Mouse (Mus musculus): ENCODE data around the gene Hspb2.

The Hspb2 gene

DNA sequence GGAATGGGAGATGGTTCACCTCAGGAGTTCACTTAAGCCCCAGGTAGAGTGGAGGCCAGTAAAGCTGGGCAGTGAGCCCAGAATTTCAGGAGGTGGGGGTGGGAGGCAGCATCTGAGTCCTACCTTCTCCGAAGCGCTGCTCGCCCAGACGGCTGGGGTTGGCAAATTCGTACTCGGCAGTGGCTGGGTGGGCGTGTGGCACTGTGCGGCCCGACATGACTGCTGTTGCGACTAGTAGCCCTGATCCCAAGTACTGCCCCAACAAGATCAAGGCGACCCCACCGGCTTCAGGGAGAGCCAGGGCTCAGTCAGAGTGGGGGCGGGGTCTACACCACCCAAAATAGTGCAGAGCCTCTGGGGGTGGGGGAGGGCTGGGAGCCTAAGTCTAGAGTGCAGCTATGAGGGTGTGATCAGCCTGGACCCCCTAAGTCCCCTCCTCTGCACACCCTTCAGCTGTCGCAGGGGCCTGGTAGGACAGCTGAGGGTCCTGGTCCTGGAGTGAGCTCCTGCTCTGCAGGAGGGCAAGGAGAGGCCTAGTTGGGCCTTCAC lies at the start of gene Hspb2:
TSS of gene Hspb2 (minus strand) at position 301 of the 549 bp plus-strand sequence.
- DNase-seq = peak; percentile 30 to 54

- peak; percentile 41 to 51 for DNase-seq
Measured at GRCm38 (mm10) chr9:50800985-50801384, 48.8 kb upstream of the Hspb2 start.

- DNase-seq = no peak
Measured at GRCm38 (mm10) chr9:50798368-50798767, 46.2 kb upstream of the Hspb2 start.

DNA sequence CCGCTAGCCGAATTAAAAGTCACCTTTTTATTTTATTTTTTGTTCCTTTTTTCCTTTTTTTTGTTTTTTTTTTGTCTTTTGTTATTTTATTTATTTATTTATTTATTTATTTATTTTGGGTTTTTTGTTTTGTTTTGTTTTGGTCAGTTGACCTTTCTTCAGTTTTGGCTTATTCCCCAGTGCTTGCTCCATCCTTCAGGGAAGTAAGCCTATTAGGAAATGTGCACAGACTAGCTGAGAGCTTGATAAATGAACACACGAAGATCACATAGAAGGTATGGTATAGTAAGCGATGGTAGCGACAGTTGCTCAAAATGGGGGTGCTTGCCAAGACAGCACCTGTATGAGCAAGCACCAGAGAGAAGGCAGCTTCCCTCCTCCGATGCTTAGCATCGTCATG lies 45.5 kb upstream of the Hspb2 start:
- DNase-seq = no peak

GRCm38 (mm10) chr9:50796776-50797175 lies 44.6 kb upstream of the Hspb2 start:
- DNase-seq = no peak

GRCm38 (mm10) chr9:50795266-50795665 lies 43.1 kb upstream of the Hspb2 start:
- DNase-seq = no peak

DNA sequence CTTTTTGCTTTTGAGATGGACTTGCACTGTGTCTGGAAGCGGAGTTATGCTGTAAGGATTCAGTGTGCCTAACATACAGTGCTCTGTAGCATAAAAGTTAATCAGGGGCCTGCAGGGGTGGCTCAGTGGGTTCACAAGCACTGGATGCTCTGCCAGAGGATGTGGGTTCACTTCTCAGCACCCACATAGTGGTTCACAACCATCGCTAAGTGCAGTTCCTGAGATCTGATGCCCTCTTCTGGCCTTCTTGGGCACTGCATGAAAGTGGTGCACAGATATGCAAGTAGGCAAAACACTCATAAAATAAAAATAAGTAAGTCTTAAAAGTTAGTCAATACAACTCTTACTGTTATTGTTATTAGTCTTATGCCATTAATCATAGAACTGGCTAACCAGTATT lies 30.0 kb upstream of the Hspb2 start:
- DNase-seq = peak; percentile 63 to 64

DNA sequence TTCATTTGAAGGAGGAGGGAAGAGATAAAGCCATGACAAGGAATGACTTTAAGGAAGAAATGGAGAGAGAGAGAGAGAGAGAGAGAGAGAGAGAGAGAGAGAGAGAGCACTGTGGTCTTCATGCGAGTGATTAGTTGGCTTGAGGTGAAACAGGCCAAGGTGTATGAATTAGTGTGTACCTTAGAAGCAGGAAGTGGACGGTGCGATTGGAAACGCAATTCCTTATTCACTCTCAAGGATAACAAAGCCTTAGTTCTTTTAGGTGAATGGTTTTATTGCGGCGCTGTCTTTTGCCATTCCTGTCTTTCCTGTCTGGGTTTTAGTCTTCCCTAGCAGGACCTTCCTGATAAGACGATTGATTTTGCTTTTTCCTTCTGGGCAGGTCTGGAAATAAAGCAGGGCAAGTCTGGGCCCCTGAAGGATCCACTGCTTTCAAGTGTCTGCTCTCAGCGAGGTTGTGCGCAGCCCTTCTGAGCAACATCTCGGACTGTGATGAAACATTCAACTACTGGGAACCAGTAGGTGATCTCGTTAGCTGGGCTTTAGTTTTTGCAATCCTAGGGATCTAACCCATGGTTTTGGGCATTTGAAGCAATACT lies 24.1 kb upstream of the Hspb2 start:
- DNase-seq = no peak

DNA sequence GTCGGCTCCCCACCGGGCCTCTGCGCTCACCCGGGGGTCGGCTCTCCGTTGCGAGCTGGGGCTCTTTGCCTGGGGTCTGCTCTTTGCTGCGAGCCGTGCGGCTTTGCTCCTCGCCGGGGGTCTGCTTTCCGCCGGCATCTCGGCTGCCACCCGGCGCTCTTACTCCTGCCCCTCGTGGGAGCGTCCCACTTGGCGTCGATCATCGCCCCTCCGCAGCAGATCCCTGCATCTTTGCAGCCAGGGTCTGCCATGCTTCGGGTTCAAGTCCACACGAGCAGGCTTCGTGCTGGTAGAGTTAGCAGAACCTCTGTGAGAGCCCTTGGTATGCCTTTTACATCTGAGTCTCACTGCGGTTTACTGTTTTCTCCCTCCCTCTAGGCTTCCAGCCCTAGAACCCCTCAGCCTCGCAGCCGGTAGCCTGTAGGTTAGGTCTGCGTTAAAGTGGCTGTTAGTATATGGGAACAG lies 23.5 kb upstream of the Hspb2 start:
- DNase-seq = peak; percentile 31 to 47

DNA sequence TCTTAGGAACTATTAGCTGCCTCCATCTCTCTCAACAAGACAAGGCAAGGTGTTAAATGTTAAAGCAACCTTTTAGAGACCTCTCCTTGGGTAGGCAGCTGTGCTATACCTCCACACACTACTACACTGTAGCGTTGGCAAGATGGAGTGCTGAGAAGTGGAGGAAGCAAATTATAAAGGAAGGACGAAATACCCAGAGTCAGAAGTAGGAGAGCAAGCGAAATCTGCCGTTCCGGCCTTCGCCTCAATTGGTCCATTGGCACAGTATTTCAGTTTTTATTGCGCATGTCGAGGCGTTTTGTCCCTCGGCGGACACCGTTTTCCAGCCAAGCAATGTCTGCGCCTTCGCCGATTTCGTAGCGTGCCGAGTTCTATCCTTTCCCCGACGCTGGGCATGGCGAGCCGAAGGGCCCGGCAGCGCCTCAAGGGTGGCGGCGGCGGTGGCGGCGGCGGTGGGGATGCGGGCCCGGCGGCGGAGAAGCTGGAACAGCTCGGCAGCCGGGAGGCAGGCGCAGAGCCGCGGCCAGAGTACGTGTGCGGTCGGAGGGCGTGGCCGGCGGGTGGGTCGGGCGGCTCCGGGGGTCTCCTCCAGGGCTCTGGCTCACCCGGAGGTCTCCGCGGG lies 22.9 kb upstream of the Hspb2 start, which contains the start of the genes Alg9 and 1110032A03Rik:
TSS of gene Alg9 (plus strand) at position 29 of the 622 bp plus-strand sequence.
TSS of gene 1110032A03Rik (minus strand) at position 530 of the 622 bp plus-strand sequence.
- peak; percentile 95 for DNase-seq

DNA sequence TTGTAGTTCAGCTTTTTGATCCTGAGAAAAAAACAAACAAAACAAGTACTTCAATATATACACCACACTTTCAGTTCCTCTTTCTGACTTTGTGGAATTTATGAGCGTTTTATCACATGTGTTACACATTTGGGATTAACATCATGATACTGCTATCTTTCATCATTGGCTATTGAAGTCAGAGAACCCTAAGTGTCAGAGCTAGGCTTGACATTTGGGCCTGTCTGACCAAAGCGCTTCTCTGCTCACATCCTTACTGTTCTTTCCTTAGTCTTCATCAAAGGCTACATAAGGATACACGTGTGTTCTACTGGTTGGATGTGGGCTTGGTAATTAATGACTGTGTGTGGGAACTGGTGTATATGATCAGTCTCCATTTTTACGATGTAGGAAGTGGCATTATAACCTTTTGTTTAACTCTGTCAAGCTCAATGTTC lies 21.9 kb upstream of the Hspb2 start:
- DNase-seq = no peak

DNA sequence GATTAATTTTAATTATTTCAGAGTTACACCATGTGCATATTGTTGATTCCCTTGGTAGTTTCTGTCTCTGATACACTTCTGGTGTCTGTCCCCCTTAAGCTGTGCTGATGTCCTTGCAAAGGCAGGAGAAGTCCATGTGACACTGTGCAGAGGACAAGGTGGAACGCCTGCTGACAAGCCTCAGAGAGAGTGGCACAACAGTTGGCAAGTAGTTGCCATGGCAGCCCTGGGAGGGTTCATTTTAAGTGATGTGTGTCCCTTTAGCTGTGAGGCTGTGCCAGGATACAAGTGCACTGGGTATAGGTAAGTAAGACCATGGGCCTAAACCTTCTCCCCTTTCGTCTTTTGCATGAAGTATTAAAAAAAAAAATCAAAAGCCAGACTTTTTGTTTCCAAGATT lies 17.9 kb upstream of the Hspb2 start:
- no peak for DNase-seq

DNA sequence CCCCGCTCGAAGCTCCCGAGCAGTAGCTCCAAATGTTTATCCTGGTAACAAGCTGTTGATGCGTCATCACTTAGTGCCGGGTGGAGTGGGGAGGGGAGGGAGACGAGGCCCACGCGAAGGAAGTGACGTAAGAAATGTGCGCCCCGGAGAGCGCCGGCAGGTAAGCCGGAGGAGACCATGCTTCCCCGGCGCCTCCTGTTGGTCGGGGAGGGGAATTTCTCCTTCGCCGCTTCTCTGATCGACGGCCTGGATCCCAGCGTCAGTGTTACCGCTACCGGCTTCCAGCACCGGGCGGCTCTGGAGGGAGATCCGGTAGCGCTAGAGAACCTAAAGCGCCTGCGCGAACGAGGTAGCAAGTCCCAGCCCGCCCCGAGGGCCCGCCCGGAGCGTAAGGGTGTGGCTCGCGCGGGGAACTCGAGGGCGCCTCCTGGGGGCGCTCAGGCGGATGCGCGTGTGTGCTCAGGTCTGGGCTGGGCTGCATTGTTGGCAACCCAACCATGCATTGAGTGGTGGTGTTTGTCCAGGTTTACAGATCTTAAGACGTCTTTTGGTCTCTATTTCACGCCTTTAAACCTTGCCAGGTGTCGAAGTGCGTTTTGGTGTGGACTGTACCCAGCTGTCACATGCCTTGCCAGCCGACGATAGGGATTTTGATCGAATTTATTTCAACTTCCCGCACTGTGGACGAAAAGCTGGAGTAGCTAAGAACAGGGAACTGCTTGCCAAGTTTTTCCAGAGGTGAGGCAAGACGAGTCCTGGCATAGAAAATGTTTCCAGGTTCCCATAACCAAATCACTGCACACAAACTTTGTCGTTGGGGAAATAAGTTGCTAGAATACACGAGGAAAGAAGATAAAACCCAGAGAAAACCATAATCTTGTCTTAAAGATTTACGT lies 16.2 kb upstream of the Hspb2 start, which contains the start of gene Fdxacb1:
TSS of gene Fdxacb1 (plus strand) at position 130 of the 896 bp plus-strand sequence.
- peak; percentile 98 for DNase-seq

- DNase-seq = no peak
Measured at GRCm38 (mm10) chr9:50767531-50768106, 15.5 kb upstream of the Hspb2 start.

GRCm38 (mm10) chr9:50763331-50763730 lies 11.2 kb upstream of the Hspb2 start:
- peak; percentile 52 to 65 for DNase-seq

GRCm38 (mm10) chr9:50761520-50762243 lies 9.5 kb upstream of the Hspb2 start:
- DNase-seq = no peak

- no peak for DNase-seq
Measured at GRCm38 (mm10) chr9:50756711-50757110, 4.6 kb upstream of the Hspb2 start.

GRCm38 (mm10) chr9:50753947-50754346 lies 1.8 kb upstream of the Hspb2 start:
- DNase-seq = no peak

- DNase-seq = peak; percentile 72 to 84
Measured at GRCm38 (mm10) chr9:50752784-50753615, 846 bp upstream of the Hspb2 start.

DNA sequence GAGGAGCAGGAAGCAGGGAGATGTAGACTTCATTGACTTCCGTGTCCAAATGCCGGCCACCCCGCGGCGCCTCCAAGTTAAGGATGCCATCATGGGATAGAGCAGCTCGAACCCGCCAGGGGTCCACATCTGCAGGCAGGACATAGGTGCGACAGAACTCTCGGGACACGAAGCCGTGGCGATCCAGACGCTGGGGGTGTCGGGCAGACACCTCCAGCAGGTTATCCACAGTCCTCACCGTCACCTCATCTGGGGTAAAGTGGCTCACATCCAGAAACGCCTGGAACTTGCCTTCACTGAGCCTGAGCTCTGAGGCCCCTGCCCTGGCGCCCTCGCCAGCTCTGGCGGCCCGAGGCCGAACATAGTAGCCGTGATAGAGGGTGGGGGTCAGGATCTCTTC lies 831 bp downstream of the Hspb2 start, which contains the start of gene Cryab:
TSS of gene Cryab (plus strand) at position 3 of the 400 bp plus-strand sequence.
- DNase-seq = no peak

DNA sequence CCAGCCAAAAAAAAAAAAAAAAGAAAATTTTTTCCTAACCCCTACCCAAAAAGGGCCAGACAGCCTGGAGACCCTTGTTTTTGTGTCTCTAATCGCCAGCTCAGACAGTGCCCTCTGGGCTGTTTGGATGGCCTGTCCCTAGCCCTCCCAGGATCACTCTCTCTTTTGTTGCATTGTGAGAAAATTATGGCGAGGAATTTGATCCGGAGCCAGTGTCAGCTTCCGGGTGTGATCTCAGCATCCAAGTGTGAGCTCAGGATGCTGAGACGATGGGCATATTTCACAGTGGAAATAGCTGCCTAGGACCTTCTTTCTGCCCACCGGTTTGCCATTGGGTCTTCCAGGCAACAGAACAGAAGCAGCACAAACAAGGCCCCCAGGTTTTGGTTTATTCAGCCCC lies 1.4 kb downstream of the Hspb2 start:
- DNase-seq = no peak

All from kidney, postnatal 4 days (tissue).